Mouse (Mus musculus) 3134 (cell line): Measurements from ENCODE around the gene Olfr1029.
"Not testable (repeated sequence)": the region's sequence is repeated elsewhere in the genome, so short reads cannot be mapped to it uniquely, and the experiment has no call there.

Source experiments
- DNase-seq: peaks from one replicate; pipeline ENCODE4 v3.0.0-alpha.2; 2011; ENCODE audit warnings: low spot score; ENCODE audit not compliant: insufficient read length; ENCODE audit errors: extremely low read depth

The Olfr1029 gene

GRCm38 (mm10) chr2:85973595-85973994 is at the start of gene Olfr1029:
Gene Olfr1029 (plus strand): TSS chr2:85973895.
- DNase-seq = no peak

- no peak for DNase-seq
Measured at GRCm38 (mm10) chr2:85950137-85950536, 23.6 kb upstream of the Olfr1029 start, which contains the start of gene Olfr1028. Gene Olfr1028 (plus strand): TSS chr2:85950437.

- no peak for DNase-seq
Measured at GRCm38 (mm10) chr2:85978976-85979375, 5.3 kb downstream of the Olfr1029 start, which contains the start of gene Olfr1030. Gene Olfr1030 (plus strand): TSS chr2:85979276.

- no peak for DNase-seq
Measured at GRCm38 (mm10) chr2:85990004-85990403, 16.3 kb downstream of the Olfr1029 start, which contains the start of gene Olfr1031. Gene Olfr1031 (plus strand): TSS chr2:85990304.

- no peak for DNase-seq
Measured at GRCm38 (mm10) chr2:86005240-86005639, 31.5 kb downstream of the Olfr1029 start, which contains the start of gene Olfr1032. Gene Olfr1032 (plus strand): TSS chr2:86005540.

- not testable (repeated sequence) for DNase-seq
Measured at GRCm38 (mm10) chr2:86020406-86020805, 46.7 kb downstream of the Olfr1029 start, which contains the start of gene Olfr1033. Gene Olfr1033 (plus strand): TSS chr2:86020633.

GRCm38 (mm10) chr2:86021518-86021917 is 47.8 kb downstream of the Olfr1029 start:
- DNase-seq = not testable (repeated sequence)
